Mouse (Mus musculus) C2C12 (cell line): ENCODE data around the gene Pkhd1.

Source experiments
- CTCF ChIP-seq: IDR thresholded peaks from one replicate; pipeline ENCODE4 v1.5.1; 2011; ENCODE audit not compliant: control insufficient read depth, insufficient read depth, insufficient read length
- MAX ChIP-seq: IDR thresholded peaks from one replicate; pipeline ENCODE4 v1.6.1; 2011; ENCODE audit warnings: mild to moderate bottlenecking, control low read depth
- USF1 ChIP-seq: IDR thresholded peaks from one replicate; pipeline ENCODE4 v1.6.1; 2011; ENCODE audit warnings: low read depth, mild to moderate bottlenecking, control low read depth, moderate library complexity

GRCm38 (mm10) chr1:20117331-20117730 lies 500.5 kb downstream of the Pkhd1 start:
- TF ChIP-seq CTCF, result no peak
- no peak for TF ChIP-seq USF1
- TF ChIP-seq MAX, result no peak
